Mouse (Mus musculus): ENCODE results near the gene E130311K13Rik.

E130311K13Rik gene

GRCm38 (mm10) chr3:63895786-63896185 lies 33.5 kb downstream of the E130311K13Rik start:
- no peak for DNase-seq (ENCODE audit: low spot score)

GRCm38 (mm10) chr3:63893677-63894076 lies 35.6 kb downstream of the E130311K13Rik start:
- no peak for DNase-seq (ENCODE audit: low spot score)

GRCm38 (mm10) chr3:63892154-63892553 lies 37.1 kb downstream of the E130311K13Rik start:
- DNase-seq (ENCODE audit: low spot score): no peak

- no peak for DNase-seq (ENCODE audit: low spot score)
These were observed 48.2 kb downstream of the E130311K13Rik start for GRCm38 (mm10) chr3:63881065-63881464.

- no peak for DNase-seq (ENCODE audit: low spot score)
These were observed 50.1 kb downstream of the E130311K13Rik start for GRCm38 (mm10) chr3:63878995-63879666.

- no peak for DNase-seq (ENCODE audit: low spot score)
These were observed 56.5 kb downstream of the E130311K13Rik start for GRCm38 (mm10) chr3:63872818-63873217.

- no peak for DNase-seq (ENCODE audit: low spot score)
These were observed 58.0 kb downstream of the E130311K13Rik start for GRCm38 (mm10) chr3:63871249-63871648.

- peak; percentile 76 for DNase-seq (ENCODE audit: low spot score)
These were observed 61.0 kb downstream of the E130311K13Rik start for GRCm38 (mm10) chr3:63868285-63868684.

GRCm38 (mm10) chr3:63865069-63865468 lies 64.2 kb downstream of the E130311K13Rik start:
- no peak for DNase-seq (ENCODE audit: low spot score)

Data from adipocyte (in vitro differentiated cells).